13 mouse cellular contexts compared by ENCODE assay signal in genomic region chr4:44813770-44814169, GRCm38 (mm10). TPM values are rescaled to one million over a fixed set of nuclear protein-coding genes. Genes with fewer than 3 reads are reported as not detected.
DNase-seq lines count a peak whose midpoint lies in the region; ATAC-seq and TF ChIP-seq lines count a peak whose summit lies in the region.
"Had no signal": no experiment of that assay in that cellular context is flagged by ENCODE, and none has a peak within 500 bp of the region (broad histone marks: within the 10 kb centered on the region; RNA-seq: fewer than 3 reads in every experiment).

No protein-coding gene starts in this region.

- H3K9ac ChIP-seq in heart, embryonic 16.5 days (ENCODE audit: low read length) = no peak overlapping the region
- H3K9ac ChIP-seq in heart, adult 2 months (ENCODE audit: low read depth, low read length) = no peak overlapping the region
- no peak overlapping the region for H3K9ac ChIP-seq in liver, embryonic 14.5 days (replicated peaks)
- H3K9ac ChIP-seq: hindbrain, embryonic 13.5 days; limb, embryonic 12.5 days had no signal

- no peak for DNase-seq in heart, adult 2 months
- peak; percentile 10 to 17 for DNase-seq in spleen, postnatal 36 days (ENCODE audit: low spot score in 2 of 2)
- no peak for DNase-seq in spleen, postnatal 10 days (ENCODE audit: low spot score in 2 of 2)
- peak; percentile 57 to 65 (median 62) for DNase-seq in liver, embryonic 14.5 days (ENCODE audit: low read depth in 3 of 3, low spot score in 3 of 3)
- DNase-seq in urinary bladder, postnatal 36 days (ENCODE audit: low spot score in 2 of 2) = no peak
- DNase-seq in cerebellum, postnatal 10 days = no peak
- DNase-seq: cerebellum, adult 9-10 months; kidney, postnatal 14 days; right cerebral cortex, adult 18-20 months had no signal

- peak overlapping the region; percentile 32 for H3K4me2 ChIP-seq in heart, embryonic 16.5 days (ENCODE audit: low read depth, low read length)
- peak overlapping the region; percentile 25 for H3K4me2 ChIP-seq in liver, embryonic 14.5 days (ENCODE audit: low read depth)
- H3K4me2 ChIP-seq: hindbrain, embryonic 13.5 days; limb, embryonic 12.5 days had no signal

- peaks cover 5% of the 10 kb centered on the region for H3K4me1 ChIP-seq in heart, embryonic 16.5 days (ENCODE audit: control insufficient read depth, insufficient read depth, low read length)
- no peaks in the 10 kb centered on the region; the same call in 1 of the 2 replicates for H3K4me1 ChIP-seq in heart, adult 2 months (ENCODE audit: control insufficient read depth, insufficient read depth, low read length)
- peaks cover 8 to 11% of the 10 kb centered on the region in 2 experiments; a peak in 3 of 4 replicates for H3K4me1 ChIP-seq in liver, embryonic 14.5 days (replicated peaks; ENCODE audit: control insufficient read depth in 2 of 2, insufficient read depth in 2 of 2, low read length in 1 of 2)
- H3K4me1 ChIP-seq: hindbrain, embryonic 13.5 days; limb, embryonic 12.5 days had no signal

- no peak overlapping the region for H3K4me3 ChIP-seq in heart, embryonic 16.5 days (ENCODE audit: low read length)
- H3K4me3 ChIP-seq in heart, adult 2 months = no peak overlapping the region
- H3K4me3 ChIP-seq in liver, embryonic 14.5 days (ENCODE audit: insufficient read depth in 1 of 2, low read depth in 2 of 2, low read length in 2 of 2) = no peak overlapping the region
- H3K4me3 ChIP-seq: hindbrain, embryonic 13.5 days; limb, embryonic 12.5 days had no signal

- no peak for ATAC-seq in heart, embryonic 16.5 days (replicated peaks; ENCODE audit: extremely low read depth, insufficient read depth, low FRiP score)
- ATAC-seq in liver, embryonic 14.5 days (ENCODE audit: insufficient read depth) = peak; percentile 82
- ATAC-seq in monocyte, adult 5-6 weeks (replicated peaks; ENCODE audit: insufficient number of reproducible peaks, low FRiP score, low TSS enrichment, poor library complexity, severe bottlenecking) = no peak

- H3K9me3 ChIP-seq in heart, embryonic 16.5 days (replicated peaks; ENCODE audit: control insufficient read depth, low read length) = no peaks in the 10 kb centered on the region
- H3K9me3 ChIP-seq in liver, embryonic 14.5 days (ENCODE audit: control insufficient read depth, low read length) = no peaks in the 10 kb centered on the region
- H3K9me3 ChIP-seq: hindbrain, embryonic 13.5 days; limb, embryonic 12.5 days had no signal

- 0 out of 2 replicates have a peak, but pooled peaks cover 1% of the 10 kb centered on the region for H3K79me2 ChIP-seq in heart, adult 2 months (replicated peaks; ENCODE audit: control insufficient read depth, insufficient read depth, low read length)

- no peak for TF ChIP-seq CTCF in heart, adult 2 months (IDR thresholded peaks at IDR 0.05)
- TF ChIP-seq CTCF in liver, embryonic 14.5 days (IDR thresholded peaks at IDR 0.05; ENCODE audit: low read depth) = no peak

- H3K27ac ChIP-seq in heart, embryonic 16.5 days (ENCODE audit: low read length) = no peak overlapping the region
- no peak overlapping the region for H3K27ac ChIP-seq in heart, adult 2 months
- H3K27ac ChIP-seq in liver, embryonic 14.5 days = no peak overlapping the region
- H3K27ac ChIP-seq: hindbrain, embryonic 13.5 days; limb, embryonic 12.5 days had no signal

- no peaks in the 10 kb centered on the region for H3K27me3 ChIP-seq in heart, embryonic 16.5 days (ENCODE audit: control insufficient read depth, insufficient read depth, low read length)
- no peaks in the 10 kb centered on the region for H3K27me3 ChIP-seq in heart, adult 2 months (ENCODE audit: control insufficient read depth, insufficient read depth, low read length)
- H3K27me3 ChIP-seq in liver, embryonic 14.5 days (ENCODE audit: control insufficient read depth, insufficient read depth, low read length) = no peaks in the 10 kb centered on the region
- H3K27me3 ChIP-seq: hindbrain, embryonic 13.5 days; limb, embryonic 12.5 days had no signal

- H3K36me3 ChIP-seq in heart, embryonic 16.5 days (ENCODE audit: control insufficient read depth, insufficient read depth) = no peaks in the 10 kb centered on the region
- peaks cover 3% of the 10 kb centered on the region; the same call in 1 of the 2 replicates for H3K36me3 ChIP-seq in heart, adult 2 months (ENCODE audit: control insufficient read depth, insufficient read depth, low read length)
- H3K36me3 ChIP-seq in liver, embryonic 14.5 days (replicated peaks; ENCODE audit: control insufficient read depth, insufficient read depth, low read depth) = no peaks in the 10 kb centered on the region
- H3K36me3 ChIP-seq: hindbrain, embryonic 13.5 days; limb, embryonic 12.5 days had no signal

- no peak for TF ChIP-seq POLR2A in heart, adult 2 months (IDR thresholded peaks at IDR 0.05; ENCODE audit: insufficient read depth, low read depth, low read length)

- TF ChIP-seq EP300 in heart, adult 2 months (IDR thresholded peaks at IDR 0.05; ENCODE audit: insufficient read depth, low read depth, low read length) = no peak
- TF ChIP-seq EP300 in liver, embryonic 14.5 days (IDR thresholded peaks at IDR 0.05; ENCODE audit: low read depth) = peak; percentile 74

- intact Hi-C loops in heart, adult 2 months (cut with DNase I) = no loop called here

- WGBS in heart, embryonic 16.5 days = 10% methylated on average over 4 of the region's 4 CpGs
- WGBS in heart, adult 2 months = 19% methylated on average over 4 of the region's 4 CpGs
- WGBS in liver, embryonic 14.5 days (ENCODE audit: insufficient replicate concordance) = 18% methylated on average over 4 of the region's 4 CpGs

RNA-seq across cellular contexts. Expression of gene Zcchc7, which starts 58.1 kb away (rescaled TPM):
- polyA plus RNA-seq in heart, embryonic 16.5 days (2015; fragmentation: Nextera tagmentation; extraction: Ambion mirVana) = 23.5 and 23.7 TPM in 2 replicates
- total RNA-seq in heart, adult 2 months (2021) = 10 to 100 TPM; 12.4 to 12.9 TPM
- 6.7 and 12.8 TPM in 2 replicates for polyA plus RNA-seq in heart, adult 2 months (2012; rRNA removed)
- polyA plus RNA-seq in liver, embryonic 14.5 days (2012; rRNA removed) = 4.7 and 8.8 TPM in 2 replicates
- 11.6 and 12.3 TPM in 2 replicates for polyA plus RNA-seq in liver, embryonic 14.5 days (2014; fragmentation: Nextera tagmentation; extraction: Ambion mirVana)
- total RNA-seq in monocyte, adult 5-6 weeks (2017) = 181 to 238 TPM (median 236 TPM) in 3 replicates

Comparison
In these comparisons a context has a peak if more than half of its experiments do, and no peak if none do; other contexts are left out.
1. DNase-seq: peak in spleen, postnatal 36 days (2 of 2) and liver, embryonic 14.5 days (3 of 3); none in heart, adult 2 months (0 of 2), spleen, postnatal 10 days (0 of 2), urinary bladder, postnatal 36 days (0 of 2) and cerebellum, postnatal 10 days (0 of 2).